Mouse (Mus musculus) G1E (cell line): ENCODE data around the gene Rnf151.

Experiments used
- CTCF ChIP-seq: IDR thresholded peaks from 2 replicates; pipeline ENCODE4 v1.5.1; 2012; ENCODE audit warnings: low read depth, low read length, inconsistent platforms, mixed read lengths
- POLR2AphosphoS5 ChIP-seq: IDR thresholded peaks from 2 replicates; pipeline ENCODE4 v1.6.1; 2012; ENCODE audit warnings: low read depth, low read length, inconsistent platforms; ENCODE audit not compliant: insufficient replicate concordance
- TAL1 ChIP-seq: conservative IDR thresholded peaks from 2 replicates; pipeline ENCODE4 v1.6.1; 2012; ENCODE audit warnings: low read depth, low read length, inconsistent platforms, mixed read lengths

DNA sequence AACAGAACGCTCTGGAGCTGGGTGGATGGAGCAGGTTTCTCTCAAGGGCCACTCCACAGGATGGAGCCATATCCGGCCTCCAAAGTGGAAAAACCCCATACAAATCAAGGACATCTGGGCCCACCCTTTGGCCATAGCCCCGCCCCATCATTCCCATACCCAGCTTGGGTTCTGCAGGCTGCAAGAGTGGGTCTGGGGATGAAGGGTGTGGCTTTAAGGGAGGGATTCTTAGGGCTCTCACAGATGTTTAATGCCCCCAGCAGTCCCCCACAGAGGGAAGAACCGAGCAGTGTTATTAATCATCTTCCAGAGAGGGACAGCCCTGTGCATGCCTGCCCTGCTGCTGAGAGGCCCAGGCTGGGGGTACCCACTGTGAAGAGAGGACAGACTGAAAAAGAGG is 29.1 kb upstream of the Rnf151 start:
- TF ChIP-seq CTCF, result no peak
- TF ChIP-seq TAL1, result no peak
- no peak for TF ChIP-seq POLR2AphosphoS5
